Mouse (Mus musculus): ENCODE data around the gene Gxylt2. TPM values are rescaled to one million over a fixed set of nuclear protein-coding genes. Genes with fewer than 3 reads are reported as not detected.

The Gxylt2 gene
- 0.06 to 0.09 TPM in 2 of 4 replicates, not detected in the others for total RNA-seq (2023)

GRCm38 (mm10) chr6:100704574-100705365, at the start of gene Gxylt2:
Gene Gxylt2, plus strand, starts transcription at chr6:100704734.

GRCm38 (mm10) chr6:100670880-100671344, 33.6 kb upstream of the Gxylt2 start, which contains the start of gene Shq1:
Gene Shq1, minus strand, starts transcription at chr6:100671157.

GRCm38 (mm10) chr6:100833355-100833754, 128.8 kb downstream of the Gxylt2 start, which contains the start of gene Ppp4r2:
Gene Ppp4r2, plus strand, starts transcription at chr6:100833622.

Other genes with a start within 250 kb of the Gxylt2 start
- 6.2 to 12.1 TPM (median 8.4 TPM) in 4 replicates for gene Shq1, start 33.6 kb upstream of the Gxylt2 start, total RNA-seq (2023)
- gene Ppp4r2, start 128.9 kb downstream of the Gxylt2 start, total RNA-seq (2023) = 78.9 to 98.0 TPM (median 80.4 TPM) in 4 replicates

Measured in B cell, adult 62 days (primary cell).